Mouse (Mus musculus) liver, postnatal 0 days (tissue): ENCODE results near the gene Rhob. TPM values are rescaled to one million over a fixed set of nuclear protein-coding genes. Genes with fewer than 3 reads are reported as not detected.

ENCODE experiments used
- ATAC-seq: fragments of 200-750 bp; cut with Nextera tagmentation; 2 replicates; pipeline ENCODE4 v1.8.0; 2017; ENCODE audit warnings: mild to moderate bottlenecking, moderate library complexity
- DNase-seq: peaks from one replicate; pipeline ENCODE4 v3.0.0-alpha.2; 2016
- H3K27ac ChIP-seq: fragments of 300-500 bp; sonication (generic); 2 replicates; pipeline ENCODE4 v1.5.1; 2014; ENCODE audit warnings: antibody characterized with exemption, moderate library complexity, mild to moderate bottlenecking, low read depth
- H3K27me3 ChIP-seq: fragments of 300-500 bp; sonication (generic); 2 replicates; pipeline ENCODE4 v1.6.1; 2014; ENCODE audit warnings: low read length, control low read depth, mixed read lengths; ENCODE audit not compliant: insufficient read depth
- H3K36me3 ChIP-seq: fragments of 300-500 bp; sonication (generic); replicated peaks from 2 replicates; pipeline ENCODE4 v1.6.1; 2014; ENCODE audit warnings: mild to moderate bottlenecking, control low read depth, low read length, moderate library complexity, mixed read lengths; ENCODE audit not compliant: insufficient read depth
- H3K4me1 ChIP-seq: fragments of 300-500 bp; sonication (generic); 2 replicates; pipeline ENCODE4 v1.6.1; 2014; ENCODE audit warnings: antibody characterized with exemption, mild to moderate bottlenecking, control low read depth; ENCODE audit not compliant: insufficient read depth
- H3K4me2 ChIP-seq: fragments of 300-500 bp; sonication (generic); 2 replicates; pipeline ENCODE4 v1.6.1; 2014; ENCODE audit warnings: low read depth, mild to moderate bottlenecking, low read length, moderate library complexity, mixed read lengths
- H3K4me3 ChIP-seq: fragments of 300-500 bp; sonication (generic); 2 replicates; pipeline ENCODE4 v1.5.1; 2014; ENCODE audit warnings: low read depth, low read length
- H3K9ac ChIP-seq: fragments of 300-500 bp; sonication (generic); replicated peaks from 2 replicates; pipeline ENCODE4 v1.6.1; 2014; ENCODE audit warnings: mild to moderate bottlenecking, moderate library complexity
- H3K9me3 ChIP-seq: fragments of 300-500 bp; sonication (generic); 2 replicates; pipeline ENCODE4 v1.6.1; 2016; ENCODE audit warnings: mild to moderate bottlenecking, control low read depth, low read length, mixed read lengths
- CTCF ChIP-seq: sonication (generic); IDR thresholded peaks from 2 replicates; pipeline ENCODE4 v1.5.1; 2016; ENCODE audit warnings: antibody characterized with exemption, low read depth
- EP300 ChIP-seq: IDR thresholded peaks from 2 replicates; pipeline ENCODE4 v1.6.1; 2016; ENCODE audit warnings: antibody characterized with exemption, low read depth, mild to moderate bottlenecking
- WGBS: fragments of 180-500 bp; shearing (Covaris S2); extraction: QIAGEN DNeasy Blood & Tissue Kit; methylation state at CpG from one replicate; pipeline ENCODE4 v1.1.7; 2014; ENCODE audit not compliant: insufficient replicate concordance; 5-methylcytosine and 5-hydroxymethylcytosine counted together
- polyA plus RNA-seq: library from polyadenylated mRNA; unstranded; fragments of >200 nt; fragmentation: Nextera tagmentation; extraction: Ambion mirVana; gene quantifications from 2 replicates; pipeline ENCODE4 v1.2.1, GENCODE M21; 2015

Rhob gene
- polyA plus RNA-seq, 1 experiment from 2014 or later, result 6.9 TPM

DNA sequence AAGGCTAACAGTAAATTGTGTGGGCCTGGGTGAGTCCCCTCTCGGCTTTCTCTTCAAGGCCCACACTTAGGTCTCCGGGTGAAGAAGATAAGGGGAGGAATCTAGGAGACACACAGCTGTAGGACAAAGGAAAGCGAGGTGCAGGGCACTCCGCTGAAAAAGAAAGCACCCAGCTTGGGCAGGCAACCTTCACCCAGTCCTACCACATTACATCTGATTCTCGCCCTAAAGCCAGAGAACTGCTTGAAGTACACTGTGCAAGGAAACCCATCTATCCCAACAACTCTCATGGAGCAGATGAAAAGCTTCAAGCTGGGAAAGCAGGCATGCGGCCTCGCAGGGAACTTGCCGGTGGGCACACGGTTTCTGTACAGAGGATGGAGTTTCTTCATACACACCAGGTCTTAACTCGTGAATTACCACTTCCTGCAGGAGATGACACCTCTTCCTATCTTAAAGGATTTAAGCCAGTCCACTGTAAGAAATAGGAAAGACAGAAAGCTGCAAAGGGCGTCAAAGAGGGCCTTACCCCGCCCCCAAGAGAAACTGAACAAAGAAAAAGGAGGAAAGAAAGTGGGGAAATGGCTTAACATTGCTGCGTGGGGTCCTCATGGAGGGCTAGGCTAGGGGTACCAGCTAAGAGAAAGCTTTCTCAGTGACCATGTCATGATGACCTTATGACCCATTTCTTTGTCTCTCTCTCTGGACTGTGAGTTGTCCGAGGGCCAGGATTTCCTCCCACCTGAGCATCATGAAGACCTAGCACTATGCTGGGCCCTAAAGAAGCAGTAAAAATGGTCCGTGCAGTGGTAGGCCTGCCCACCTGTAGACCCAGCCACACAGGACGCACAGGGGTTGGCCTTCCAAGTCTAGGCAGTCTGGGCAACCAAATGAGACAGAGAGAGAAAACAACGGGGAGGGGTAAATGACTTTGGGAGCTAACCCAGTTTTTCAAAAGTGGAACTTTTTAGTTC lies 1.1 kb upstream of the Rhob start:
- Histone ChIP-seq H3K9me3 (no peaks in the 10 kb centered on the region), H3K27ac (peak overlapping the region; percentile 85), H3K9ac (peak overlapping the region; percentile 71), H3K36me3 (no peaks in the 10 kb centered on the region), H3K27me3 (no peaks in the 10 kb centered on the region), H3K4me1 (peaks cover 24% of the 10 kb centered on the region), H3K4me2 (peak overlapping the region; percentile 72), H3K4me3 (peak overlapping the region; percentile 85)
- DNase-seq (no peak), ATAC-seq (no peak)
- TF ChIP-seq CTCF, result no peak
- no peak for TF ChIP-seq EP300
- WGBS, result 38% methylated on average over 17 of the region's 17 CpGs

DNA sequence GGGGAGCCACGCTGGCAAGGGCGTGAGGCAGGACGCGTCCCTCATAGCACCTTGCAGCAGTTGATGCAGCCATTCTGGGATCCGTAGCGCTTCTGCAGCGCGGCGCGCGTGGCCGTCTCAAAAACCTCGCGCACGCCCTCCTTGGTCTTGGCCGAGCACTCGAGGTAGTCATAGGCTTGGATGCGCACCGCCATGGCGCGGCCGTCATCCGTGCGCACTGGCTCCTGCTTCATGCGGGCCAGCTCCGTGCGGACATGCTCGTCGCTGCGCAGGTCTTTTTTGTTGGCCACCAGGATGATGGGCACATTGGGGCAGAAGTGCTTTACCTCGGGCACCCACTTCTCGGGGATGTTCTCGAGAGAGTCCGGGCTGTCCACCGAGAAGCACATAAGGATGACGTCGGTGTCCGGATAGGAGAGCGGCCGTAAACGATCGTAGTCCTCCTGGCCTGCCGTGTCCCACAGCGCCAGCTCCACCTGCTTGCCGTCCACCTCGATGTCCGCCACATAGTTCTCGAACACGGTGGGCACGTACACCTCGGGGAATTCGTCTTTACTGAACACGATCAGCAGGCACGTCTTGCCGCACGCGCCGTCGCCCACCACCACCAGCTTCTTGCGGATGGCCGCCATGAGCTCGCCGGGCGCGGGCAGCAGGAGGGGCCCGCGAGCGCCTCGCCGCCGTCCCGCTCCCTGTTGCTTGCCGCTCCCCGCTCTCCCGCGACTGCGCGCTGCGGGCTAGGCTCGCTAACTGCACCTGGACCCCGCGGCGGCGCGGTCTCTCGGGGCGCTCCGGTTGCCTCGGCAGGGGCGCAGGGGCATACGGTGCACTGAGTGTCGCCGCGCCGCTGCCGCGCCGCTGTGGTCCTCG lies 573 bp downstream of the Rhob start:
- DNase-seq (peak; percentile 71), ATAC-seq (peak; percentile 52)
- peak; percentile 18; the same call in 1 of the 2 replicates for TF ChIP-seq CTCF
- no peak for TF ChIP-seq EP300
- no peaks in the 10 kb centered on the region for H3K27me3 ChIP-seq
- peaks cover 26% of the 10 kb centered on the region for H3K4me1 ChIP-seq
- H3K4me2 ChIP-seq, result peak overlapping the region; percentile 72
- WGBS, result under 1% methylated on average over 93 of the region's 99 CpGs
- peak overlapping the region; percentile 85 for H3K4me3 ChIP-seq
- H3K27ac ChIP-seq, result peak overlapping the region; percentile 100
- peak overlapping the region; percentile 99 for H3K9ac ChIP-seq
- H3K9me3 ChIP-seq, result no peaks in the 10 kb centered on the region
- no peaks in the 10 kb centered on the region for H3K36me3 ChIP-seq

DNA sequence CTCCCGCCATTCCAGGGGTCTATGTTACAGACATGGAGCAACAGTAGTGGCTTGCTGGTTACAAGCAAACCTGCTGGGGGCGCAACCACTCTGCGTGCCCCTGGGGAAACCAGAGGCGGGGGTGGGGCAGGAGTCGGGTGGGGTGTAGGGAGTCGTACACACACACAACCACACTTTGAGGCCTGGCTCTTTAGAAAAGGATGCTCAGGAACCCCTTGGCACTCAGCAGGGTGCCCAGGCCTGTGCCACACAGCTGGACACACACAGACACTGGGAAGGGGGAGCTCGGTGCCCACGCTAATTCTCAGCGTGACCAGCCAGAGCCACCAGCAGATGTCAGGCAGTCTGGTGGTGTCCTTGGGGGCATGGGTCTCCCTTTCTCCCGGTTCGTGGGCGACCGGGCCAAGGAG lies 1.2 kb downstream of the Rhob start:
- 4% methylated on average over 9 of the region's 13 CpGs for WGBS
- Histone ChIP-seq H3K27me3 (no peaks in the 10 kb centered on the region), H3K36me3 (no peaks in the 10 kb centered on the region), H3K27ac (peak overlapping the region; percentile 100), H3K9me3 (no peaks in the 10 kb centered on the region), H3K4me3 (peak overlapping the region; percentile 85), H3K4me1 (peaks cover 26% of the 10 kb centered on the region), H3K4me2 (peak overlapping the region; percentile 72), H3K9ac (peak overlapping the region; percentile 99)
- TF ChIP-seq EP300 (no peak), CTCF (peak; percentile 19; the same call in 1 of the 2 replicates)
- ATAC-seq (no peak), DNase-seq (peak; percentile 57)

GRCm38 (mm10) chr12:8498148-8498571 lies 1.6 kb downstream of the Rhob start:
- peak overlapping the region; percentile 99 for H3K9ac ChIP-seq
- WGBS, result 36% methylated on average over 8 of the region's 8 CpGs

DNA sequence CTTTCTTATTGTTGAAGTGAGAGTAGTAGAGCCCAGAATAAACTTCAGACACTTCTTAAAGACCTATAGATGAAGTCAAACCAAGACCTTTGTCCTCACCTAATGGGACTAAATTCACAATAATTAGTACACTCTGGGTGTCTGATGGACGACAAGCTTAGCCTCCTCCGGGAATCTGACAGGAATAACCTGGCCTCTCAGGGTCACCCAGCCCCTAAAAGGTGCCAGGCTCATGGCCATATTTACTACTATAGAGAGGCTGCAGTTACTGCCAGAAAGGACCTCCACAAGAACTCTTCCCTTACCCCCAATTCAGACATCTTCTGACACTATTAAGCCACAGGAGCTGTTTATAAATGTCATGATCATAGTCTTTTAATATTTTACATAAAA lies 2.5 kb downstream of the Rhob start:
- H3K4me3 ChIP-seq, result peak overlapping the region; percentile 85
- no peaks in the 10 kb centered on the region for H3K9me3 ChIP-seq
- no peak overlapping the region for H3K27ac ChIP-seq
- no peaks in the 10 kb centered on the region for H3K27me3 ChIP-seq
- ATAC-seq (no peak), DNase-seq (no peak)
- H3K36me3 ChIP-seq, result no peaks in the 10 kb centered on the region
- no peak for TF ChIP-seq EP300
- no peak for TF ChIP-seq CTCF
- H3K9ac ChIP-seq, result peak overlapping the region; percentile 99
- H3K4me1 ChIP-seq, result peaks cover 26% of the 10 kb centered on the region
- H3K4me2 ChIP-seq, result peak overlapping the region; percentile 72
- WGBS, result 43% methylated on average over 2 of the region's 2 CpGs

More at GRCm38 (mm10) chr12:8498148-8498571, 1.6 kb downstream of the Rhob start:
- Histone ChIP-seq H3K9me3 (no peaks in the 10 kb centered on the region), H3K27me3 (no peaks in the 10 kb centered on the region), H3K4me1 (peaks cover 26% of the 10 kb centered on the region), H3K4me2 (peak overlapping the region; percentile 72), H3K4me3 (peak overlapping the region; percentile 85), H3K36me3 (no peaks in the 10 kb centered on the region), H3K27ac (peak overlapping the region; percentile 100)
- DNase-seq (no peak), ATAC-seq (no peak)
- no peak for TF ChIP-seq EP300
- no peak for TF ChIP-seq CTCF
